Mouse (Mus musculus) CH12.LX (cell line): ENCODE data around the gene Gatm.
A peak's percentile ranks its signal among the peaks of the same experiment; 100 is the strongest.

Source experiments
- CTCF ChIP-seq, 2 experiments: IDR thresholded peaks in 1 of 2; conservative IDR thresholded peaks in 1 of 2; 2 replicates each; pipeline ENCODE4 v1.5.1; 2011 to 2012; ENCODE audit warnings: low read depth in 2 of 2, low read length in 2 of 2, improper control_type of control experiment in 1 of 2, inconsistent platforms in 1 of 2, mild to moderate bottlenecking in 1 of 2, moderate library complexity in 1 of 2
- GABPA ChIP-seq: IDR thresholded peaks from 2 replicates; pipeline ENCODE4 v1.6.1; 2012; ENCODE audit warnings: low read depth, low read length, improper control_type of control experiment, inconsistent platforms; ENCODE audit not compliant: insufficient replicate concordance
- HCFC1 ChIP-seq: IDR thresholded peaks from 2 replicates; pipeline ENCODE4 v1.6.1; 2012; ENCODE audit warnings: low read depth, mild to moderate bottlenecking, inconsistent platforms, low read length, improper control_type of control experiment
- KAT2A ChIP-seq: IDR thresholded peaks from 2 replicates; pipeline ENCODE4 v1.6.1; 2012; ENCODE audit warnings: low read length, improper control_type of control experiment, inconsistent platforms; ENCODE audit not compliant: insufficient replicate concordance

GRCm38 (mm10) chr2:122628976-122629375 is 17.9 kb upstream of the Gatm start:
- TF ChIP-seq HCFC1 (peak; percentile 50; the same call in 1 of the 2 replicates), CTCF (conservative IDR thresholded peaks at IDR 0.05 in 1 of 2, IDR thresholded peaks at IDR 0.05 in 1 of 2; ENCODE audit: low read depth in 2 of 2, low read length in 2 of 2) (peak; percentile 65 to 96; a peak in 3 of 4 replicates), GABPA (no peak), KAT2A (no peak)
